Mouse (Mus musculus) kidney, adult 2 months (tissue): ENCODE results near the gene Sub1.

Experiments
- CTCF ChIP-seq: fragments of 200-500 bp; conservative IDR thresholded peaks from 2 replicates; pipeline ENCODE4 v1.5.1; 2011; ENCODE audit warnings: low read depth, mild to moderate bottlenecking, control low read depth, low read length, moderate library complexity, mixed read lengths; ENCODE audit not compliant: insufficient read depth, insufficient read length
- POLR2A ChIP-seq: fragments of 200-500 bp; IDR thresholded peaks from one replicate; pipeline ENCODE4 v1.6.1; 2011; ENCODE audit warnings: low read depth, low read length, control low read depth

DNA sequence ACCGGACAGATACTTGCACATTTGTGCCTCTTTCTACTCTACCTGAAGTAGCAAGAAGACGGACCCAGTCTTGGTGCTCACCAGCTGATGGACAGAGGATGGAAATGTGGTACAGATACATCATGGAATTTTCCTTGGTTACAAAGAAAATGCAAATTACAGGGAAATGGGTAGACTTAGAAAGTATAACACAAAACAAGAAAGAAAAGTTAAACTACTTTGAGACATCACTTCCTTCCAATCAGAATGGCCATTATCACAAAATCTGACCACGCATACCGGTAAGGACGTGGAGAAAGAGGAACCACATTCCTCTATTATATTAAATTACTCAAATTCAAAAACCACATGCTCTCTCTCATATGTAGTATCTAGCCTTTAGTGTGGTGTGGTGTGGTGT lies 12.1 kb upstream of the Sub1 start:
- TF ChIP-seq CTCF: no peak
- TF ChIP-seq POLR2A: no peak
